Mouse (Mus musculus): ENCODE data around the gene Foxn1. TPM values are rescaled to one million over a fixed set of nuclear protein-coding genes. Genes with fewer than 3 reads are reported as not detected.

Foxn1 gene
- polyA plus RNA-seq, 1 experiment from 2014 or later: 0.64 TPM

- Histone ChIP-seq H3K36me3 (ENCODE audit: control insufficient read depth, insufficient read depth, low read length) (no peaks in the 10 kb centered on the region), H3K4me1 (ENCODE audit: control insufficient read depth, insufficient read depth, low read length) (no peaks in the 10 kb centered on the region), H3K27me3 (ENCODE audit: control insufficient read depth, insufficient read depth, low read length) (no peaks in the 10 kb centered on the region), H3K9me3 (ENCODE audit: control insufficient read depth, low read depth, low read length) (no peaks in the 10 kb centered on the region), H3K9ac (replicated peaks; ENCODE audit: low read depth, low read length) (no peak overlapping the region), H3K4me3 (ENCODE audit: low read depth, low read length) (no peak overlapping the region), H3K27ac (ENCODE audit: low read length) (no peak overlapping the region), H3K4me2 (replicated peaks; ENCODE audit: low read depth, low read length) (no peak overlapping the region)
- no peak for ATAC-seq (ENCODE audit: insufficient number of reproducible peaks, insufficient read depth, low FRiP score, low read depth)
- WGBS: 43% methylated on average over 3 of the region's 3 CpGs
Observed at GRCm38 (mm10) chr11:78372166-78372565, 14.2 kb downstream of the Foxn1 start.

- no peaks in the 10 kb centered on the region for H3K4me1 ChIP-seq (ENCODE audit: control insufficient read depth, insufficient read depth, low read length)
- no peak overlapping the region for H3K9ac ChIP-seq (replicated peaks; ENCODE audit: low read depth, low read length)
- no peak overlapping the region for H3K4me2 ChIP-seq (replicated peaks; ENCODE audit: low read depth, low read length)
- no peaks in the 10 kb centered on the region for H3K9me3 ChIP-seq (ENCODE audit: control insufficient read depth, low read depth, low read length)
- H3K36me3 ChIP-seq (ENCODE audit: control insufficient read depth, insufficient read depth, low read length): no peaks in the 10 kb centered on the region
- 90% methylated on average over 11 of the region's 11 CpGs for whole genome bisulfite sequencing
- ATAC-seq (ENCODE audit: insufficient number of reproducible peaks, insufficient read depth, low FRiP score, low read depth): no peak
- H3K27ac ChIP-seq (ENCODE audit: low read length): no peak overlapping the region
- H3K27me3 ChIP-seq (ENCODE audit: control insufficient read depth, insufficient read depth, low read length): no peaks in the 10 kb centered on the region
- no peak overlapping the region for H3K4me3 ChIP-seq (ENCODE audit: low read depth, low read length)
Observed at GRCm38 (mm10) chr11:78371711-78372110, 14.6 kb downstream of the Foxn1 start.

- no peaks in the 10 kb centered on the region for H3K27me3 ChIP-seq (ENCODE audit: control insufficient read depth, insufficient read depth, low read length)
- WGBS: 32% methylated on average over 1 of the region's 1 CpGs
- no peak overlapping the region for H3K4me2 ChIP-seq (replicated peaks; ENCODE audit: low read depth, low read length)
- H3K9me3 ChIP-seq (ENCODE audit: control insufficient read depth, low read depth, low read length): no peaks in the 10 kb centered on the region
- H3K9ac ChIP-seq (replicated peaks; ENCODE audit: low read depth, low read length): no peak overlapping the region
- H3K36me3 ChIP-seq (ENCODE audit: control insufficient read depth, insufficient read depth, low read length): no peaks in the 10 kb centered on the region
- no peaks in the 10 kb centered on the region for H3K4me1 ChIP-seq (ENCODE audit: control insufficient read depth, insufficient read depth, low read length)
- no peak for ATAC-seq (ENCODE audit: insufficient number of reproducible peaks, insufficient read depth, low FRiP score, low read depth)
- no peak overlapping the region for H3K27ac ChIP-seq (ENCODE audit: low read length)
- H3K4me3 ChIP-seq (ENCODE audit: low read depth, low read length): no peak overlapping the region
Observed at GRCm38 (mm10) chr11:78370389-78370788, 16.0 kb downstream of the Foxn1 start.

GRCm38 (mm10) chr11:78367456-78368225 lies 18.7 kb downstream of the Foxn1 start:
- Histone ChIP-seq H3K4me1 (ENCODE audit: control insufficient read depth, insufficient read depth, low read length) (no peaks in the 10 kb centered on the region), H3K27ac (ENCODE audit: low read length) (no peak overlapping the region), H3K4me2 (replicated peaks; ENCODE audit: low read depth, low read length) (no peak overlapping the region), H3K36me3 (ENCODE audit: control insufficient read depth, insufficient read depth, low read length) (no peaks in the 10 kb centered on the region), H3K27me3 (ENCODE audit: control insufficient read depth, insufficient read depth, low read length) (no peaks in the 10 kb centered on the region), H3K9me3 (ENCODE audit: control insufficient read depth, low read depth, low read length) (no peaks in the 10 kb centered on the region), H3K9ac (replicated peaks; ENCODE audit: low read depth, low read length) (no peak overlapping the region), H3K4me3 (ENCODE audit: low read depth, low read length) (no peak overlapping the region)
- WGBS: 88% methylated on average over 15 of the region's 15 CpGs
- no peak for ATAC-seq (ENCODE audit: insufficient number of reproducible peaks, insufficient read depth, low FRiP score, low read depth)

- Histone ChIP-seq H3K27me3 (ENCODE audit: control insufficient read depth, insufficient read depth, low read length) (no peaks in the 10 kb centered on the region), H3K36me3 (ENCODE audit: control insufficient read depth, insufficient read depth, low read length) (no peaks in the 10 kb centered on the region), H3K4me3 (ENCODE audit: low read depth, low read length) (no peak overlapping the region), H3K9me3 (ENCODE audit: control insufficient read depth, low read depth, low read length) (no peaks in the 10 kb centered on the region), H3K4me2 (replicated peaks; ENCODE audit: low read depth, low read length) (no peak overlapping the region), H3K9ac (replicated peaks; ENCODE audit: low read depth, low read length) (no peak overlapping the region), H3K27ac (ENCODE audit: low read length) (no peak overlapping the region), H3K4me1 (ENCODE audit: control insufficient read depth, insufficient read depth, low read length) (no peaks in the 10 kb centered on the region)
- WGBS: 21% methylated on average over 8 of the region's 8 CpGs
- ATAC-seq (ENCODE audit: insufficient number of reproducible peaks, insufficient read depth, low FRiP score, low read depth): no peak
Observed at GRCm38 (mm10) chr11:78364103-78364502, 22.3 kb downstream of the Foxn1 start.

- 75% methylated on average over 13 of the region's 13 CpGs for WGBS
- H3K4me1 ChIP-seq (ENCODE audit: control insufficient read depth, insufficient read depth, low read length): no peaks in the 10 kb centered on the region
- H3K27me3 ChIP-seq (ENCODE audit: control insufficient read depth, insufficient read depth, low read length): no peaks in the 10 kb centered on the region
- H3K9ac ChIP-seq (replicated peaks; ENCODE audit: low read depth, low read length): no peak overlapping the region
- H3K36me3 ChIP-seq (ENCODE audit: control insufficient read depth, insufficient read depth, low read length): no peaks in the 10 kb centered on the region
- H3K4me2 ChIP-seq (replicated peaks; ENCODE audit: low read depth, low read length): no peak overlapping the region
- H3K4me3 ChIP-seq (ENCODE audit: low read depth, low read length): no peak overlapping the region
- H3K27ac ChIP-seq (ENCODE audit: low read length): no peak overlapping the region
- no peaks in the 10 kb centered on the region for H3K9me3 ChIP-seq (ENCODE audit: control insufficient read depth, low read depth, low read length)
- no peak for ATAC-seq (ENCODE audit: insufficient number of reproducible peaks, insufficient read depth, low FRiP score, low read depth)
Observed at GRCm38 (mm10) chr11:78363309-78364007, 22.9 kb downstream of the Foxn1 start.

- H3K27ac ChIP-seq (ENCODE audit: low read length): no peak overlapping the region
- no peak overlapping the region for H3K4me2 ChIP-seq (replicated peaks; ENCODE audit: low read depth, low read length)
- WGBS: 61% methylated on average over 2 of the region's 2 CpGs
- H3K9me3 ChIP-seq (ENCODE audit: control insufficient read depth, low read depth, low read length): no peaks in the 10 kb centered on the region
- 0 out of 2 replicates have a peak, but pooled peaks have one; percentile 9 for ATAC-seq (ENCODE audit: insufficient number of reproducible peaks, insufficient read depth, low FRiP score, low read depth)
- H3K36me3 ChIP-seq (ENCODE audit: control insufficient read depth, insufficient read depth, low read length): no peaks in the 10 kb centered on the region
- H3K9ac ChIP-seq (replicated peaks; ENCODE audit: low read depth, low read length): no peak overlapping the region
- no peaks in the 10 kb centered on the region for H3K4me1 ChIP-seq (ENCODE audit: control insufficient read depth, insufficient read depth, low read length)
- no peaks in the 10 kb centered on the region for H3K27me3 ChIP-seq (ENCODE audit: control insufficient read depth, insufficient read depth, low read length)
- no peak overlapping the region for H3K4me3 ChIP-seq (ENCODE audit: low read depth, low read length)
Observed at GRCm38 (mm10) chr11:78360789-78361131, 25.6 kb downstream of the Foxn1 start.

GRCm38 (mm10) chr11:78360125-78360788 lies 26.1 kb downstream of the Foxn1 start:
- H3K27ac ChIP-seq (ENCODE audit: low read length): no peak overlapping the region
- 9% methylated on average over 13 of the region's 13 CpGs for WGBS

More at GRCm38 (mm10) chr11:78360125-78360788, 26.1 kb downstream of the Foxn1 start:
- Histone ChIP-seq H3K9me3 (ENCODE audit: control insufficient read depth, low read depth, low read length) (no peaks in the 10 kb centered on the region), H3K36me3 (ENCODE audit: control insufficient read depth, insufficient read depth, low read length) (no peaks in the 10 kb centered on the region), H3K4me2 (replicated peaks; ENCODE audit: low read depth, low read length) (peak overlapping the region; percentile 44), H3K4me1 (ENCODE audit: control insufficient read depth, insufficient read depth, low read length) (no peaks in the 10 kb centered on the region), H3K4me3 (ENCODE audit: low read depth, low read length) (peak overlapping the region; percentile 30), H3K9ac (replicated peaks; ENCODE audit: low read depth, low read length) (no peak overlapping the region), H3K27me3 (ENCODE audit: control insufficient read depth, insufficient read depth, low read length) (no peaks in the 10 kb centered on the region)
- peak; percentile 79; the same call in 1 of the 2 replicates for ATAC-seq (ENCODE audit: insufficient number of reproducible peaks, insufficient read depth, low FRiP score, low read depth)
